Mouse (Mus musculus) testis, adult 2 months (tissue): ENCODE data around the gene G3bp2.

Experiments
- CTCF ChIP-seq: fragments of 200-500 bp; IDR thresholded peaks from 2 replicates; pipeline ENCODE4 v1.5.1; 2012; ENCODE audit warnings: low read depth, mild to moderate bottlenecking, inconsistent platforms, low read length, moderate library complexity; ENCODE audit not compliant: control insufficient read depth, insufficient read depth, insufficient replicate concordance
- POLR2A ChIP-seq: fragments of 200-500 bp; IDR thresholded peaks from 2 replicates; pipeline ENCODE4 v1.6.1; 2012; ENCODE audit warnings: low read depth, mild to moderate bottlenecking, inconsistent platforms, low read length, moderate library complexity; ENCODE audit not compliant: control insufficient read depth

- TF ChIP-seq CTCF (no peak), POLR2A (no peak)
Measured at GRCm38 (mm10) chr5:92003011-92003410, 80.5 kb downstream of the G3bp2 start.
